Mouse (Mus musculus) ovary, postnatal 14 days (tissue): ENCODE data around the gene Olfr844.

Experiments used
- DNase-seq: peaks from one replicate; pipeline ENCODE4 v3.0.0; 2022; ENCODE audit warnings: low spot score

The Olfr844 gene

GRCm38 (mm10) chr9:19316047-19316446, at the start of gene Olfr844:
Gene Olfr844 (plus strand): TSS chr9:19316347.
- no peak for DNase-seq

GRCm38 (mm10) chr9:19336157-19336556, 20.0 kb downstream of the Olfr844 start, which contains the start of gene Olfr845:
Gene Olfr845 (plus strand): TSS chr9:19336457.
- no peak for DNase-seq

GRCm38 (mm10) chr9:19363905-19364304, 47.8 kb downstream of the Olfr844 start, which contains the start of gene Olfr846:
Gene Olfr846 (minus strand): TSS chr9:19364005.
- no peak for DNase-seq
